Mouse (Mus musculus): Measurements from ENCODE around the gene Prrx1.

Gene Prrx1

DNA sequence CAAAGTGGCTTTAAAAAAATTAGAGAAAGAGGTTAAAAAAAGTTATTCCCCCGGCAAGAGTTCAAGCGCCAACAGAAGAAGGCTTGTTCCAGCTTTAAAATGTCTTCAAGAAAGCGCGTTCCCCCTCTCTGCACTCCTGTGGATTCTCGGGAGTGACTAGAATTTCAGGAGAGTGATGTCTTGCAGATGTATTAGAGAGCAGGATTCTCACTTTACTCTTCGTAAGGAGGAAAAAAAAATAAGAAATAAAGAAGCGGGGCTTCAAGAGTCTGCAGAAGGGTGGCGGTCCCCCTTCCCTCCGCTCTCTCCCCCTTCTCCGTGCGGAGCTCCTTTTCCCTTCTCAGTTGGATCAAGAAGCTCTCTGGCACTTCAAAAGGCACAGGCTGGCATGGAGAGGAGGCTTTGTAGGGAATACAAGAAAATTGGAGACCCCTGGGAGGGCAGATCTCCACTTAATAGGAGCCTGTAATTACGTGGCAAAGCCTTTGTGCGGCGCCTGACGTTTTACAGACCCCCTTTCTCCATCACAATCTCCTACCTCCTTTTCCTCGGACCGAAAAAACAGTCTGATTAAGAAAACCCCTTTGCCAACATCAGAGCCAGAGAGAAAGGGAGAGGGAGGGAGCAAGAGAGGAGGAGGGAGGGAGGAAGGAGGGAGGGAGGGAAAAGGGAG is at the start of gene Prrx1:
Prrx1 (minus strand) TSS at position 610 of the 673 bp plus-strand sequence.
- DNase-seq (ENCODE audit: low spot score in 2 of 2), result no peak

DNA sequence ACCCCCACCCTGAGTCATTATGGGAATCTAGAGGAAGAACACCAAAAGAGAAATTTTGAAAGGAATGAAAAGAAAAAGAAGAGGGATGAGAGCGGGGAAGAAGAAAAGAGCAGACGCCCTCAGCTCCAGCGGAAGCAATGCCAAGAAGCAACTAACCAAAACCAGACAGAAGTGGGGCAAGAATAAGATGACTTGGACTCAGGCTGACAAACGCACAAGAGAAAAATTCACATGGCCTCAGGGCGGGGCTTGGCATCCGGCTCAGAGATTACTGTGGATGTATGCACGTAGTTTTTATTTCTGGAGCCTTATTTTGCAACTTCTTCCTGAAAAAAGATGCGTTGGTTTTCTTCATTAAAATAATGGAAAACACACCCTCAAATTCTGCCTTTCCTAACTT is 48.7 kb upstream of the Prrx1 start:
- DNase-seq (ENCODE audit: low spot score in 2 of 2), result peak in 1 of 2 experiments; percentile 14

DNA sequence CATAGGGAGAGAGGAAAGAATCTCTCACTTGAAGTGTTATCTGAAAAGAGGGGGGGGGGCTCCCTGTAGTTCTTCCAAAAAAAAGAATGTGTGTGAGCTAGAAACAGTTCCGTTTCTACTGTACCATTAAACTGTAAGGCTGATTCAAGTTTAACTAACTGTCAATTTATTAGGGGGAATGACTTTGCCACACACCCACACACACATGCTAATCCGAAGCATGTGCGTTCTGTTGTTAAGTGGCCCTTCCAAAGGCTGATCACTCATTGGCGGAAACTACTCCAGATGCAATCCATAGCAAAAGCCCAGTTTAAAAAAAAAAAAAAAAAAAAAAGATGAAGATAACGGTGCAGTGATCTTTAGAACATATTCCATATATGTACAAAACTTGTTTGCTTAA is 47.9 kb upstream of the Prrx1 start:
- DNase-seq (ENCODE audit: low spot score in 2 of 2), result no peak

DNA sequence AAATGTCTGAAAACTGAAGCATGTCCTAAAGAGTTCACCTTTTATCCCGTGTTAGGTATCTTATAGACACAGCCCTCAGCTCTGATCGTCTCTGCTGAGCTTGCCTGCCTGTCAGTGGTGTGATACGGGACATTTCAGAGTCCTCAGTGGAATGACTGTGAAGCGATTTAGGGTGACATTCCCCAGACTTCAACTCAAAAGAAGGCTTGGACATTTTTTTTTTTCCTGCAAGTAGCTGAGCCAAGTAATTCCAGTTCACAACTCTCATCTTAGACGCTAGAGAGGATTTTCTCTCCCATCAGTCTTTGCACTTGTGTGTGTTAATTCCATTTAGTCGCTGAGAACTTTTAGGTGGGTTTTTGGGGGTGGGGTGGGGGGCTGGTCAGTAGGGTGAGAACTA is 47.3 kb upstream of the Prrx1 start:
- no peak for DNase-seq (ENCODE audit: low spot score in 2 of 2)

- DNase-seq (ENCODE audit: low spot score in 2 of 2), result no peak
Observed at GRCm38 (mm10) chr1:163359521-163359920, 46.0 kb upstream of the Prrx1 start.

GRCm38 (mm10) chr1:163358165-163358564 is 44.7 kb upstream of the Prrx1 start:
- DNase-seq (ENCODE audit: low spot score in 2 of 2), result no peak

DNA sequence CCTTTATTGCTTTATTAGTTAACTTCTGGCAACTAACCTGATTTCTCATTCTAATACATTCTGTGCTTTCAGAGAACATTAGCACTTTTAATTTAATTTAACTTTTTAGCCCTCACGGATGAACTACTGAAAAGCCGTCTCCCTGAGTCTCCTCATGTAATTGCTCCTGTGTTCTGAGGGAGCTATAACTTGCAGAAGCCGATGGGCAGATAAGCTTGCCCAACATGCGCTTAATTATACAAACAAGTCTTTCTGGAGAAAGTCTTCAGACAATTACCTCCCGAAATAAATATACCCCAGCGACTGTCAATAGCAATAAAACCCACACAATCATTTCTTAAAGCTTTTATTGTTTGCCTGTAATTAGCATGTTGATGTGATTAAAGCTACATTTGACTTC is 44.2 kb upstream of the Prrx1 start:
- no peak for DNase-seq (ENCODE audit: low spot score in 2 of 2)

DNA sequence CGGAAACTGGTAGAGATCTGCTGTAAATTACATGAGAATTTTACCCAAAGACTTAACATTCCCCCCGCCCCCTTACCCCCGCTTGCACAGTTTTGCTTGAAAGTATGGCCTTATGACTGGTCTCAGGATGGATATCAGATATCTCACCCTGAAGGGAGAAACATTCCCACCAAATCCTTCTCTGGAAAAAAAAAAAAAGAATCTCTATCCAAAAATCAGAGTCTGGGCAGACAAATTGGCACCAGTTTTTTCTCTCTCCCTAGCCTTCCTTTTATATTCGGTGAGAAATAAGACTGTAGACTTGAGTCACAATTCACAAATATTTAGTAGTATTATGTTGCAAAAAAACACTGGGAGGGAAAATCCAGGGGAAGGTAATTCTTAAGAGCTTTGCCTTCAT is 42.7 kb upstream of the Prrx1 start:
- no peak for DNase-seq (ENCODE audit: low spot score in 2 of 2)

- no peak for DNase-seq (ENCODE audit: low spot score in 2 of 2)
Observed at GRCm38 (mm10) chr1:163355626-163356156, 42.2 kb upstream of the Prrx1 start.

- no peak for DNase-seq (ENCODE audit: low spot score in 2 of 2)
Observed at GRCm38 (mm10) chr1:163350988-163351387, 37.5 kb upstream of the Prrx1 start.

- no peak for DNase-seq (ENCODE audit: low spot score in 2 of 2)
Observed at GRCm38 (mm10) chr1:163345541-163345940, 32.0 kb upstream of the Prrx1 start.

DNA sequence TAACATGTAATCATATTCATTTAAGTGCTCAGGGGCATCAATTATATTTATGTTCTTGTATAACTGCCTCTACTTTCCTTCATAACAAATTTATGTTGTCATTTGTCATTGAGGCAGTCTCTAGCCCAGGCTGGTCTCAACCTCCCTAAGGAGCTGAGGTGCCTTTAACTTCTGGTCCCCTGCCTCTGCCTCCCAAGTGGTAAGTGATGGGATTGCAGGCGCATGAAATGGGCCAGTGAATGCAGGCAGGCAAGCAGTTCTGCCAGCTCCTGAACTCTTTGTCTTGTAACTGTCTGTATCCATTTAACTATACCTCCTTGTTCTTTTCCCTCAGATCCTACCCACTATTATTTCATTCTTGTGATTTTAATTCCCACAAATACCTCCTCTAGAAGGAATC is 31.4 kb upstream of the Prrx1 start:
- DNase-seq (ENCODE audit: low spot score in 2 of 2), result no peak

DNA sequence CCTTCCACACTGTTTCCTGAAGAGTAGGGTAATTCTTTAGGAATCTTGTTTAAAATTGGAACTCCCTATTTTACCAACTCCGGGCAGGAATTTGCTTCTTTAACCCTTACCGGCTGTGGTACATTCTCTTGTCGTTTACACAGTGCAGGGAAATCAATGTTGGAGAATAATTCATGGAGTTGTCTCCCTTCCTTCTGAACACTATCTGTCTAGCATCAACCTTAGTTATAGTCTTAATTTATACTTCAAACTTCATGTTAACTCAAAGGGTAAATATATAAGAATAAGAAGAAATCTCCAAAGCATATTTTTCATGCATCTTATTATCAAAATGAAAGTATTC is 25.7 kb upstream of the Prrx1 start:
- no peak for DNase-seq (ENCODE audit: low spot score in 2 of 2)

DNA sequence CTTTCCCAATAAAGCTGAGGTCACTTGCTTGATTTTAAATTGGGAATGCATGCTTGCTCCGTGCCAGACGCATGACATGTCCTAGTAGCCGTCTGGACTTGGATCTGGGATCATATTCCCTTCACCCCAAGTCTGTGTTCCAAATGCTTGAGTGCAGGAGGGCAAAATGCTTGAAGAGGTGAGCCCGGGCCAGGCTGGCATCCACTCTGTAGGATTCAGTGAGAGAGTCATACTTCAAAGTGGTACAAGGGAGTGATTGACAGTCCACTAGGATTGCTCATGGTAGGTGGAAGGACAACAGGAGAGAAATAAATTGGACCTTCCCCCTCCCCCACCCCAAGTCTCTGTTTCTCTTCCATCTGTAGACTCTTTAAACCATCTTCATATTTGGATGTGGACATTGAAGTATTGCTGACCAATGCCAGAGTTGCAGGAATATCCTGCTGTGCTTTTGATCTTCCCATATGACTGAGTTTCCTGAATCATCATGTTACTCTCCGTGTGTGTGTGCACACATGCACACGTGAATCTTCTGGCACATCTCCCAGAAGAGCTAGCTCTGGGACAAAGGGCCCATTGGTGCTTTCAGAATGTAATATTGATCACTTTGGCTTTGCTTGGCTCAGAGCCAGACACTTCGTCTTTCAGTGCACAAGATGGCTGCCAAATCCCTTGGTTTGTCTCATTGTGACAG is 25.2 kb upstream of the Prrx1 start:
- DNase-seq (ENCODE audit: low spot score in 2 of 2), result no peak

DNA sequence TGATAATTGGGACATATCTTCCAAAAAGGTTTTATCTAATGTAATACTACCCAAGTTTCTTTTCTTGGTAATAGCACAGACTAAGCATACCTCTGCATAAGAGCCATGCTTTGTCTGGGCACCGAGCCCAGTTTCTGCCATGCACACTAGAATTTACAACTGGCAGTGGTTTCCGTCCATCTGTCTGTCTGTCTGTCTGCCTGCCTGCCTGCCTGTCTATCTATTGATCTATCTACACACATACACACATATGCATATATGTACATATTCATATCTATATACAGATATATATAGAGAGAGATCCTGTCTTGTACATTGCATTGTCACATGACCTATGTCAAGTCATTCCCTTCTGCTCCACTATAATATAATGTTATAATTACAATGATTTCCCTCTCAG is 24.3 kb upstream of the Prrx1 start:
- no peak for DNase-seq (ENCODE audit: low spot score in 2 of 2)

DNA sequence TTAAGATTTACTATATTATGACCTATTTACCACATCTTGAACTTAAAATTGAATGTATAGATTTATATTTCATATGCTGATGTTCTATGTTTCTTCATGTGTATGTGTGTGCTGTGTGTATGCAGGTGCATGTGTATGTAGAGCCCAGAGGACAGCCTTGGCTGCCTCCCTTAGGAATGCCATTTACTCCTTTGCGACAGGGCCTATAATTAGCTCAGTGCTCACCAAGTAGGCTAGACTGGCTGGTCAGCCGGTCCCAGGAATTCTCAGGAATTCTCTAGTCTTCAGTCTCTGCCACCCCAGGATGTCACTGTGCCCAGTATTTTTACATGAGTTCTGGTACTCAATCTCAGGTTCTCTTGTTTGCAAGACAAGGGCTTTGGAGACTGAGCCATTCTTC is 13.8 kb upstream of the Prrx1 start:
- no peak for DNase-seq (ENCODE audit: low spot score in 2 of 2)

DNA sequence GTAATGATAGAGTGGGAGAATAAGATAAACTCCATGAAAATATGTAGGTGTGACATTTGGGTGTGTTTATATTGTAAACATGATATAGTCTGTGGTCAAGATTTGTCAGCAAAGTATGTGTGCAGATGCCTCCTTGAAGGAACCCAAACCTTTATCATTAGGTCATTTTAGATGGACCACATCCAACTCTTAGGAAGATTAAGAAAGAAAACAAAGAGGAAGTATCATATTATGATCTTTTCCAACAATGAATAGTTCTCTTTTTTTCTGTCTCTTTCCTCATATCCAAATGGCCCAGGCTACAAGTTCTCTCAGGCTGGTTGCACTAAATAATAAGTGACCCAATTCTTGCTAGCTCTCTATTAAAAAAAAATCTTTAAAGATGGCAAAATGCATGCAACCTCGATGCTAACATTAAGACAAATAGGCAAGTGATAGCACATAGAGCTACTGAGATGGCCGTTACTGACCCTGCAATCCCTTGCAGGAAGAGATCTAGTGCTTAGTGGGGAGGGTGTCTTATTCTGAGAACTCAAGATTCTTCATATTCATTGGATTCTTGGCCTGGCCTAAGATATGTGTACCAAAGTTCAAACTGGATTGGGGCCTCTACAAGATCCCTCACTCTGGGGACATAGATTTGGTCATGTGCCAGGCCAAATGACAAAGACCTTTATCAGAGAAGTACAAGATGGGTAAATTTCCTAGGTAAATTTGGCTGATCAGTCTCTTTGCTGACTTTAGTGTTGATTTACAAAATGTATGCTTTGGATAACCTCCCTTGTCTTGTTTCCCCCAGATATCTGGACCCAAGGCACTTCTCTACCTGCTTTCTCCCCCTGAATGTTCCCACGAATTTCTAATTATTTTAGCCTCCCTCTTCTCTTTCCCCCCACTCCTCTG is 6.4 kb upstream of the Prrx1 start:
- DNase-seq (ENCODE audit: low spot score in 2 of 2), result no peak

DNA sequence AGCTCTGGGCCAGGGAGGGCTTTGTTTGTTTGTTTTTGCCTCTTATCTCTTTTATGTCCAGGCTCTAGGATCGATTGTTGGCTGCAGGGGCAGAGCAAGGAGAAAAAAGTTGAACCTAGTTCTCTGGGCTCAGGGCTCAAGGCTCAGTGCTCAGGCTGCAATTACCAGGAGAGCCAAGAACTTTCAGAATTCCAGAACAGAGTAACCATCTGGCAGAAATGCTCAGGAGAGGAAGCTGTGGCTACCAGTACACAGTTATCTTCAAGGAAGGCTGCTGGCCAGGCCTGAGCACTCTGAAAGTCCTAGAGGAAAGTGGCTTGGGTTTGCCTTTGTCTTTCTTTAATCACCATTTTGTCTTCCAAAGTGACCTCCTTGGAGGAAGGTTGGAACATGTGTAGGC is 3.4 kb upstream of the Prrx1 start:
- DNase-seq (ENCODE audit: low spot score in 2 of 2), result no peak

DNA sequence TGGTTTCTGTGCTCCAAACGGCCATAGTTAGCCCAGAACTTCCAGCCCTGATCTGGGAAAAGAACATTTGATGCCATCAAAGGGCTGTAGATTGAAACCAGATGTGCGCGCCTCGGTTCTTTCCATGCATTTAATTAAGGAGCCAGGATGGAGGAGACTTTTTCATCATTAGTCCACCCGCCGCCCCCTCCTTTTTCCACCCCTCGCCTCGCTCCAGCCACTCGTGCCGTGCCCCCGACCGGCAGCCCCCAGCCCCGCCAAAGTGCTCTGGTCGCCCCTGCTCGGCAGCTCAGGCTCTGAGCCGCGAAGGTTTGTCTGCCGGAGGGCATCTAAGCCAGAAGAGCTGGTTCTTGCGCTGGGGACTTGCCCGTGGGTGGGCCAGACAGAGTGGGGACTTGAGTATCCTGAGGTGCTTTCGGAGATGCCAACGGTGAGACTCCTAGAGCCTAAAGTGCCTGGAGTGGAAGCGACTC is 1.4 kb upstream of the Prrx1 start:
- no peak for DNase-seq (ENCODE audit: low spot score in 2 of 2)

DNA sequence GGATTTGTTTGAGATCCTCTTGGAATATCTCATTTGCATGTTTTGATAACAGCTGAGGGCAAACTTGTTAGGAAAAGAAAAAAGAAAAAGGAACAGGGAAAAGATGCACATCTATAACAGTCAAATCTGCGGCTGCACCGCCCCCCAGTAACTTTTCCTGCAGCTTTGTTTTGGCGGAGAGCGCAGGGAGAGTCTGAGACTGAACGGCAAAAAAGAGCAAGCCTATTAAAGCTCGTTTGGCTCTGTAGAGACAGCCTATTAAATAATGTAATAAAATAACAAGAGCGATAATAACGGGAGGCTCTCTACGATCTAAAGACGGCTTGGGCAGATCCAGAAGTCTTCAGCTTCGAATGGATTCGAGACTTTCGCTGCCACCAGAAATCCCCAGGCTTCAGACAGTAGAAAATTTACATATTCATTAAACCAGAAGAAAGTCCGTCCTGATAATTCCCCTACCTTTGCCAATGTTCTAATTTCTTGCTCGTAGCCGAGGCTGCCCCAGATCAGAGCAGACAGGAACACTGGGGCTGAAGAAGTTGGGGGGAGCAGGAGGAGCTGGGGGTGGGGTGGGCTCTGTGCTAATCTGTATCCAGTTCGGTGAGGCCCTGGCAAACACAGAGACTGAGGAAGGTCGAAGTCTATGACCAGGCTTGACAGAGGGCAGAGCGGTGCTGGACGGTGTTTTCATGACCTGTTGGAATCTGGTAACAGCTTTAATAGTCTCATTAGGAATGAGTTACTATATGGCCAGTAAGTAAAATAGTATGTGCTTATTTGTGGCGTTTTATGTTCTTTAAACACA is 613 bp upstream of the Prrx1 start:
- DNase-seq (ENCODE audit: low spot score in 2 of 2), result no peak

All from urinary bladder, postnatal 36 days (tissue).